Mouse (Mus musculus): ENCODE measurements around the gene Ccl1.

The Ccl1 gene

GRCm38 (mm10) chr11:82305590-82305989 is at the start of gene Ccl1:
Gene Ccl1 (minus strand): TSS chr11:82305690.
- DNase-seq (ENCODE audit: low spot score): no peak

DNA sequence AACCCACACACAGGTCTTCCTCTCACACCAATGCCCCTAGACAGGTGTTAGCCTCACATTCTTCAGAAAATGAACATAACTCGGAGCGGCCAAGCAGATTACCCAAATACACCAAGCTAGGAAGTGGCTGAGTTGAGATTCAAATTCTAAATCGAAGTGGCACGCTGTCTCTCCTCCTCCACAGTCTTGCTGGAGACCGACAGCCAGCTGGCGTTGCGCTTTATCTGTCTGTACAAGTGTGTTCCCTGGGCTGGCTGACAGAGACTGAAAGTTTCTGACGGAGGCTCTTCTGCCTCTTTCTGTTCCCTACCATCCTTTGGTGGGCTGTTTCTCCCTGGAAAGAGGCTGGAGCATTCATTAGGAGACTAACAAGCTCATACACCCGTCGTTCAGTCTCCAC is 45.5 kb upstream of the Ccl1 start:
- no peak for DNase-seq (ENCODE audit: low spot score)

DNA sequence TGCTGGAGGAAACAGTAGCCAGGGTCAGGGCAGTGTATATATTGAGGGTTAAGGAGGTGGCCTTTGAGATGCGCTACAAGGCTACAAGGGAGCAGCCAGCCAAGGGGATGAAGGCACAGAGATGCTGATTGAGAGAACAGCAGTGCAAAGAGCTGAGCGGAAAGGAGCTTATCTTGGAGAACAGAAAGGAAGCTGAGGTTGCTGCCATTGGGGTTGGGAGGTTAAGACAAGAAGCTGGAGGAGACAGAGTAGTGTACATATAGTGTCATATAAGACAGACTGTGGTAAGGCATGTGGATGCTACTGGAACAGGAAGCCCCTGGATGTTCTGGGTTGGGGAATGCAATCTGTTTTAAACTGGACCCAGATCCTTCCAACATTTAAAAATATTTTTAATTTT is 35.4 kb upstream of the Ccl1 start:
- DNase-seq (ENCODE audit: low spot score): no peak

- DNase-seq (ENCODE audit: low spot score): no peak
Measured at GRCm38 (mm10) chr11:82340416-82340815, 34.9 kb upstream of the Ccl1 start.

- no peak for DNase-seq (ENCODE audit: low spot score)
Measured at GRCm38 (mm10) chr11:82339921-82340401, 34.5 kb upstream of the Ccl1 start.

DNA sequence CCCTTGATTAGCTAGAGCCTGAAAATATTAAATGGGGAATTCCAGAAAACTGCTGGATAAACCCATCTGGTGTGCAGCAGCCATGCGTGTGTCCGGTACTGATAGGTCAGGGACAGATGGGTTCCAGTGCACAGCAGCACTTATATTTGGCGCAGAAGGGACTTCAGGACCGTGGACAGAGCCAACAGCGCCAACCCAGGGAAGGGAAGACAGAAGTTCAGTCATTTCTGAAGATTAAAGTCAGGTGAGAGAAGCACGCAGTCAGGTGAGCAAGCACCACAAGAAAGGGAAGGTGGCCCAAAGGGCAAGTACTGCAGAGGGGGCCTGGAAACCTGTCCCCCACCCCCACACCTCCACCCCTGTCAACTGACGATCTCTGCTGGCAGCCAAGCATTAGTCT is 7.7 kb upstream of the Ccl1 start:
- no peak for DNase-seq (ENCODE audit: low spot score)

GRCm38 (mm10) chr11:82310336-82311045 is 5.0 kb upstream of the Ccl1 start:
- DNase-seq (ENCODE audit: low spot score): no peak

DNA sequence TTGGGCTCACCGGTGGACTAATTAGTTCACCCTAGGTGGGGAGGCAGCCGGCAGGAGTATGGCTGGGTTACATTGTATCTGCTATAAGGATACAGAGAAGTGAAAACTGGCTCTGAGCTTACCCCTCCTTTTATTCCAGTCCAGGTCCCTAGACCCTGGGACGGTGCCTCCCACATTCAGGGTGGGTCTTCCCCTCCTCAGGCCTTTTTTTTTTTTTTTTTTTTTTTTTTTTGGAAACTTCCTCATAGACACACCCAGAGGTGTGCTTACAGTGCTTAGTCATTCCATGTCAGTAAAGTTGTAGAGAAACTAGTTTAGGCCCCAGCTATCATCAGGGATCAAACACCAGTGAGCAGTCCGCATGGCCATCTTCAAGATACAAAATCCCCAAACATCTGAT is 7.6 kb downstream of the Ccl1 start:
- no peak for DNase-seq (ENCODE audit: low spot score)

- no peak for DNase-seq (ENCODE audit: low spot score)
Measured at GRCm38 (mm10) chr11:82290841-82291240, 14.6 kb downstream of the Ccl1 start.

GRCm38 (mm10) chr11:82274149-82274812 is 31.2 kb downstream of the Ccl1 start:
- no peak for DNase-seq (ENCODE audit: low spot score)

DNA sequence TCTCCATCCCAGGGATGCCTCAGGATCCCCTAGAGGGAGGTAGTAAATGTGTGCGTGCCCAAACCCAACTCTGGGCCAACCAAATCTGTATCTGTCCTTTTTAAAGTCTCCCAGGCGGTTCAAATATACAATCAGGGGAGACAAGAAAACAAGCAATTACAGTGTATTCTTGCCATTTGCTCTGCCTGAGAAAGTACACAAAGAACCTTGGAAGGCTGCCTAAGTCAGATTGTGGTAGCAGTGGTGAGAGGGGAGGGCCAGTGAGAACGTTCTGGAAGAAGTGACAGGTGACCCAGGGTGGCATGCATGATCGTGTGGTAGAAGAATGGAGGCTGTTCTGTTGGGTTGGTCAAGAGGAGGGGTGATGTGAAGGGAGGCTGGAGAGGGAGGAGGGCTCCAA is 46.4 kb downstream of the Ccl1 start:
- no peak for DNase-seq (ENCODE audit: low spot score)

DNA sequence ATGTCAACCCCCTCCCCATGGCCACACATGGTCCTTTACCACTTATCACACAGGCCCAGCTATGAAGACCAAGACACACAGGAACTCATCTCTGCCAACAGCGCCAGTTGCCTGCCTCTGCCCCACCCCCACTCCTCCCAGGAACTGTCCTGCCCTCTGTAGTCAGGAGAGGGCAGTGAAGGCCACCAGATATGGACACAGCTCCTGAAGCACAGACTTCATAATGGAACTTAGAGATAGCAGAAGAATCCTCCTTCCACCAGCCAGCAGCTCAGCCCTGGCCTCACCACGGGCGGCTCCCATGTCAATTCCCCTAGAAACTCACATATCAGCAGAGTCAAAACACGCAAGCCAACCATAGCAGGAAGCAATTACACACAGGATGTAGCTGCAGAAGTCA is 49.9 kb downstream of the Ccl1 start:
- no peak for DNase-seq (ENCODE audit: low spot score)

DNA sequence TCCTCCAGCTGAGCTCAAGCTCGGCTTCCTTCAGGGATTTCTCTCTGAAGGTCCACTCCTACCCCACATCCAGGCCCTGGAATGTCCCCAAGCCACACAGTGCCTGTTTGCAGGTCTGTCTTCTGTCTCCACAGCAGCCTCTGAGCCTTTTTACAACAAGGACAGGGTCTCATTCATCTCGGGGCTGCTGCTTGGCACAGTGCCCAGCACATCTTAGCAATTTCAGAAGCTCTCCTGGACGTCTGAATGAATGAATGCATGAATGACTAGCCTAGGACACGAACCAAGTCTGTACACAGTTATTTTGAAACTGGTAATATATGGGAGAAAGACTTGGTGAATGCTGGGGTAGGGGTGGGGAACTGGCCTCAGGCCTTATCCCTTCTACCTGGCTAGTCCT is 52.1 kb downstream of the Ccl1 start:
- no peak for DNase-seq (ENCODE audit: low spot score)

GRCm38 (mm10) chr11:82251251-82251650 is 54.2 kb downstream of the Ccl1 start:
- DNase-seq (ENCODE audit: low spot score): no peak

DNA sequence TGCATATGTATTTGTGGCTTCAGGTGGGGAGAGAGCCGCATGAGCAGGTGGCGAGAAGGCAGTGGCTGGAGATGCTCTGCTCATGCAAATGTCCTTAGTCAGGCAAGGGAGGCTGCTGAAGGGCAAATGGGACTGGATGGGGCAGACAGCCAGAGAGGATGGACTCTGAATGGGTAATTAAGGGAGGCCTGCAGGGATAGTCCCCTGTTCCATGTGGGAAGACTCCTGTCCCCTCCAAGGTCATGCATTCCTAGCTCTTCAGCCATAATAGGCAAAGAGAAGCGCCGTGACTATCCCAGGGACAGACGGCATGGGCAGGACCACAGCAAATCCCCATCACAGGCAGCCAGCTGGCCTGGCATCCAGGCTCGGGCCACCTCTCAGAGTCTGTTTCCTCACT is 55.5 kb downstream of the Ccl1 start:
- no peak for DNase-seq (ENCODE audit: low spot score)

GRCm38 (mm10) chr11:82237439-82237838 is 68.1 kb downstream of the Ccl1 start:
- no peak for DNase-seq (ENCODE audit: low spot score)

GRCm38 (mm10) chr11:82235551-82236207 is 69.8 kb downstream of the Ccl1 start:
- DNase-seq (ENCODE audit: low spot score): no peak

- DNase-seq (ENCODE audit: low spot score): no peak
Measured at GRCm38 (mm10) chr11:82233991-82234390, 71.5 kb downstream of the Ccl1 start.

GRCm38 (mm10) chr11:82226976-82227375 is 78.5 kb downstream of the Ccl1 start:
- DNase-seq (ENCODE audit: low spot score): no peak

- DNase-seq (ENCODE audit: low spot score): no peak
Measured at GRCm38 (mm10) chr11:82225936-82226335, 79.6 kb downstream of the Ccl1 start.

DNA sequence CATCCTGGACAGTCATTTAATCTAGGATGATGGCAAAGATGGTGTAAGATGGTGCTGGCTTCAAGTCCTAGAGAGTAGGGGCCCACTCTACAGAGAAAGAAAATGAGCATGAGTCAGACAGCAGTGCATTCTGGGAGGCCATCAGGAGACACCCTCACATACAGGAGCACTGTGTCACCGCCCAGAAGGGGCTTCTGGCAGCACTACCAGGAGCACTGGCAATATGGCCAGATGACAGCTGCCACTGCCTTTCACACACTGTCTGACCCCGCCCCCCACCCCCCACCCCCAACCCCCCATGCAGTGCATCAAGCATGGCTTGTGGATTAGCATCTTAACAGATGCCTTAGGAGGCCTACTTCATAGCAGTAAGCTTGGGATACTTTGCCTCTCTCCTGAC is 89.0 kb downstream of the Ccl1 start:
- DNase-seq (ENCODE audit: low spot score): no peak

GRCm38 (mm10) chr11:82214405-82214804 is 91.1 kb downstream of the Ccl1 start:
- DNase-seq (ENCODE audit: low spot score): no peak

GRCm38 (mm10) chr11:82206960-82207488 is 98.5 kb downstream of the Ccl1 start:
- no peak for DNase-seq (ENCODE audit: low spot score)
